Mouse (Mus musculus): Measurements from ENCODE around the gene Prap1.

- TF ChIP-seq CTCF (IDR thresholded peaks at IDR 0.05; ENCODE audit: extremely low read depth, insufficient read depth, low read length) (no peak), POLR2A (IDR thresholded peaks at IDR 0.05; ENCODE audit: extremely low read depth, insufficient read depth, low read length) (no peak)
Observed at GRCm38 (mm10) chr7:140135106-140135770, 42.0 kb downstream of the Prap1 start.

Data from cortical plate, adult 2 months (tissue).